Mouse (Mus musculus) gonadal fat pad, adult 2 months (tissue): ENCODE data around the gene Rap1b. TPM values are rescaled to one million over a fixed set of nuclear protein-coding genes. Genes with fewer than 3 reads are reported as not detected.

ENCODE experiments used
- DNase-seq: peaks from one replicate; pipeline ENCODE4 v3.0.0-alpha.2; 2012; ENCODE audit warnings: low read depth
- polyA plus RNA-seq: library from polyadenylated mRNA; depleted of rRNA; stranded (reverse); fragments of >200 nt; gene quantifications from 2 replicates; pipeline ENCODE4 v1.2.3, GENCODE M21; 2012

Gene Rap1b
- polyA plus RNA-seq, 1 experiment, result 41.1 TPM

DNA sequence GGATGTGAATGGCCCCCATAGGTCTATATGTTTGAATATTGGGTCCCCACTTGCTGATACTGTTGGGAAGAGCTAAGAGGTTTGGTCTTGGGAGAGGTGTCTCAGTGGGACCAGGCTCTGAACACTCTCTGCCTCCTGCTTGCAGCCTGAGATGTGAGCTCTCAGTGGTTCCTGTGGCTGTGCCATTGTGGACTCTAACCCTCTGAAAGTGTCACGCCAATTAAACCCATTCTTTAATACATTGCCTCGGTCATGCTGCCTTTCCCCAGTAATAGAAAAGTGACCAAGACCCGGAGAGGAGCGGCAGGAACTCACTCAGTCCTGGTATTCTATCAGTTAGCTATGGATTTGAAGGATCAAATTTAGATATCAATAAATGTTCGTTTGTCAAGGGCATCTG, 12.4 kb upstream of the Rap1b start:
- DNase-seq, result no peak

DNA sequence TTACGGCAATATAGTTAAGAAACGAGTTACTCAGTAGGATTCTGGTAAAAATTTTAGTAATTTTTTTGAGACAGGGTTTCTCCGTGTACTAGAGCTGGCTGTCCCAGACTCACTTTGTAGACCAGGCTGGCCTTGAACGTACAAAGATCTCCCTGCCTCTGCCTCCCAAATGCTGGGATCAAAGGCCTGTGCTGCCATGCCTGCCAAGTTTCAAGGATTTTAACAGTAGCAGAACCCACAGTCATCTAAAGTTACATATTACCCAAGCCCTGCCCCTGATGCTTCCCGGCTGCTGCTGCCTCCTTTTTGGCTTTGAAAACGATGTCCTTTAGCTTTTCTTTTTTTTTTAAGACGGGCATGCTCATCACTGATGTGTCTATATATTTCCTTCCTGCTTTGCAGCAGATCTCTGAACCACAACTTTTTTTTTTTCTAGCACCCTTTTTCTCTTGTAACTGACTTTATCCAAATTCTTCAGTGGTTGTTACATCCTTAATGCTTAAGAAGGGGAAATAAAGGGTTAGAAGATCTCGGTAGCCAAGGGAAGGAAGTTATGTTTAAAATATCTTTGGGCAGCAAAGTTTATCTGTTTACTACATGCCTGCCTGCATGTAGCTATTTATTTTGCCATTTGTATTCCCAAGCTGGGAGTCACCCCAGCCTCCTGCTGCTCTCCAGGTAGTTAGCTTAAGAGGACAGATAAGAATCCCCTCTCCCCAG, 10.3 kb upstream of the Rap1b start:
- DNase-seq, result no peak

DNA sequence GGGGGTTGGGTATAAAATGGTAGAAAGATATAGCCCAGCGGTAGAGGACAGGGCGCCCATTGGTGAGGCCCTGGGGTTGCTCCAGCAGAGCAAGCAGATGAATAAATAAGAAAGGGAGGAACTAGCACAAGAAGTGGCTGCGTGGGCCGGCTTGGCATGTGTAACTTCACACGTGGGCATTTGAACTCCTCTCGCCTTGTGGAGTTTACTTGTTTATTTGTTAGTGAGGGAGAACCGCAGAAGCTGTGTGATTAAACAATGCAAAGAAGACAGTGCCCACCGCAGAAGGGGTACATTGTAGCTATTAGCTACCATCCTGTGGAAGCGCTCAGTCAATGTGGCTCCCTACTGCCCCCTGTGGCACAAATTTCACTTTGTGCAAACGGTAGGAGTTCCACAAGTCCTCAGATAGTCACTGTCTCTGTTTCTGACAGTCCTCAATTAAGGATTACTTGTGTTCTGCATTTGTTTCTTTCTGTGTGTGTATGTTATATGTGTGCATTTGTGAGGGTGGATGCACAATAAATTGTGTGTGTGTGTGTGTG, 6.9 kb upstream of the Rap1b start:
- no peak for DNase-seq

GRCm38 (mm10) chr10:117848981-117849380, 3.1 kb upstream of the Rap1b start:
- no peak for DNase-seq

DNA sequence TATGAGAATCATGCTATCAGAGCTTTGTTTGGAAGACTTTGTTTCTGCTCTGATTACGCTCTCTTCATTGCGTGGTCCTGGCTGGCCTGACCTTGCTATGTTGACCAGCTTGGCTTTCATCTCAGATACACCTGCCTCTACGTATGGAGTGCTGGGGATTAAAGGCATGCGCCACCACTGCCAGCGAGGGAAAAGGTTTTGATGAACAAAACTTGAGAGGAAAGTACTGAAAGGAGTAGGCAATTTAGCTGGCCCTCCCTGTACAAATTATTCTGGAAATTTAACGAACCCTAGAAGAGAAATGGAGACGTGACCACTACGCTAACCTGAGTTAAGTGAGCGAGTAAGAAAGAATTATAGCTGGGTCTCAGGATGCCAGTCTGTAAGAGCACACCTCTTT, 961 bp upstream of the Rap1b start:
- DNase-seq, result no peak

DNA sequence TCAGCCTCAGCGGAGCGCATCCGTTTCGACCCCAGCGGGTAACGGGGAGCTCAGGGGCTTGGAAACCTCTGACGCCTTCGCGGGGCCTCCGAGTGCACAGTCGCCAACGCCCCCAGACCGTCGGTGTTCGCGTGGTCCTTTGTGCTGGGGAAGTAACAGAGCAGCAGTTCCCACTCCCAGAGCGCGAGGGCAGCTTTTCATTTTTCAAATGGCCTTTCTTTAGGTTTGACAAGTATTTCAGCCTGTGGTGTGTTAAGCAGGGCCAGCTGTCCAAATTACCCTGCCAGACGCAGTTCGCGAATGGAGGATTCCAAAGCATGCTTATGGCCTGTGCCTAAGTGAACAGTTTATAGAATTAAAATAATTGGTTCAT, 411 bp upstream of the Rap1b start:
- DNase-seq, result no peak

DNA sequence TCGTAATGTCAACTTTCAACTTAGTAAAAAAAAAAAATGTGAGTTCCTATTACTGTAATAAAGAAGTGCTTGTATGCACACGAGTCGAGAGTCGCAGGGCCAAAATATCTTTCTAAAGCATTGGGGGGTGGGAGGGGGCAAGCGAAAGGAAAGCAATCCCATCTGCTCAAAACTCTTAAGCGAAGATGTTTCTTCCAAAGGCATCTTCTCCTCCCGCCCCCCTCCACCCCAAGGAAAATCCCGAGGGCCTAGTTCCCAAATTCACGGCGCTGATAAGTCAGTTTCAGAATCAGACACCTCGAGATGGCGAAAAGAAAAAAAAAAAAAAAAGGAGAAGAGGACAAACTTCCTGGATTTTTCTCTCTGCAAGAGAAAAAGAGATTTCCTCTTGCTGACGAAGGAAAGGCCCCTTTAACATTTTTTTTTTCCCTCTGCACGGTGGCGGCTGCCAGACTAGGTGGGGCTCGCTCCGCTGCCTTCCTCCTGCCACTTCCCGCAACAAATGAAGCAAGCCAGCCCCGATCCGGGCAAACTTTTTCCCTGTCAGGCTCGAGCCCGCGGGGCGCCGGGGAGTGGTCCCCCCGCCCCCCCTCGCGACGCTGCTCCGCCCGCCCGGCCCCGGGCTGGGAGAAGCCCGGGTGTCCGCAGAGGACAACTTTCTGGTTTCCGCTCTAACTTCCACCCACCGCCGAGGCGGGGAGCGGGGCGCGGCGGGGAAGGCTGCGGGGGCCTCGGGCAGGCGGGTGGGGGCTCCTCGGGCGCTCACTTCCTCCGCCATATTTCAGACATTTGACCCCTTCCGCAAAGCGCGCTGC, 846 bp downstream of the Rap1b start:
- DNase-seq, result no peak

DNA sequence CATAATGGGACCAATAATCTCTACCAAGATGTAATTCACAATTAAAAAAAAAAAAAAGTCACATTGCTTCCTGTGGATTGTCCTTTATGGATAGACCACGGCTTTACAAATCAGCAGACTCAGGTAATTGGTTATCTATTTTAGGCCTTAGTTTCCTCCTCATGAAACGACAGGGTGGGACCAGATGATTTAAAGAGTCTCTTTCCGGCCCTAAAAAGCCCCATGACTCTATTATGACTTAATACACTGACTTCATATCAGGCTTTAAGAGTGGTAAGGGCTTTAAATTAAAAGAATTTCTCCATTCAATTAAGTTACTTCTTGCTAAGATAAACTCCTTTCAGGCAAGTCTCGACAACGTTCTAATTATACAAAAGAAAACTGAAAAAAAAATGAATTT, 1.6 kb downstream of the Rap1b start:
- DNase-seq, result no peak

- no peak for DNase-seq
Measured at GRCm38 (mm10) chr10:117843690-117844089, 2.1 kb downstream of the Rap1b start.

DNA sequence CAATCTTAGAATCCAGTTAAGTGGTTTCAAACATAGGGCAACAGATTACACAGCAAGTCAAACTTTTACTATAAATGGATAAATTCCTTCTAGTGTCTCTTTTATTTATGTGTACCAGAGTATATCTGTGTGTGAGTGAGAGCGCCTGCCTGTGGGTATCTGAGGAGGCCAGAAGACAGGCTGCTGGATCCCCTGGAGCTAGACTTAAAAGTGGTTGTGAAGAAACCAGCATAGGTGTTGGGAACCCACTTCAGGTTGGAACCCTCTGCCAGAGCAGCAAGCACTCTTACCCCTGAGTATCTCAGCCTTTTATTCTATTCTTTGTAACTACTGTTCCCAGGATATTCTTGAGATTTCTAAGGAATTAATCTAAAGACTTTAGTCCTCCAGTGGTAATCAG, 4.1 kb downstream of the Rap1b start:
- no peak for DNase-seq

- DNase-seq, result no peak
Measured at GRCm38 (mm10) chr10:117840431-117840995, 5.3 kb downstream of the Rap1b start.

- no peak for DNase-seq
Measured at GRCm38 (mm10) chr10:117839737-117840136, 6.1 kb downstream of the Rap1b start.

DNA sequence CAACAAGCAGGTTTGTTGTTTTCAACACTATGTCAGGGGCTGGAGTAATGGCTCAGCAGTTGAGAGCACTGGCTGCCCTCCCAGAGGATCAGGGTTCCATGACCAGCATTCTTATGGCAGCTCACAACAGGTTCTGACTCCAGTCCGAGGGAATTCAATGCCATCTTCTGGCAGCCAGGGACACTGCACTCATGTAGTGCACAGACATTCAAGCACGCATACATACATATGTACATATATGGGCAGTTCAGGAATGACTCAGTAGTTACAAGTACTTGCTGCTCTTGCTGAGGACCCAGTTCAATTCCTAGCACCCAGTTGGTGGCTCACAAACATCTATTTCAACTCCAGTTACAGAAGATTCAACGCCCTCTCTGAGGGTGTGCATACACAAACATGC, 6.9 kb downstream of the Rap1b start:
- DNase-seq, result no peak

DNA sequence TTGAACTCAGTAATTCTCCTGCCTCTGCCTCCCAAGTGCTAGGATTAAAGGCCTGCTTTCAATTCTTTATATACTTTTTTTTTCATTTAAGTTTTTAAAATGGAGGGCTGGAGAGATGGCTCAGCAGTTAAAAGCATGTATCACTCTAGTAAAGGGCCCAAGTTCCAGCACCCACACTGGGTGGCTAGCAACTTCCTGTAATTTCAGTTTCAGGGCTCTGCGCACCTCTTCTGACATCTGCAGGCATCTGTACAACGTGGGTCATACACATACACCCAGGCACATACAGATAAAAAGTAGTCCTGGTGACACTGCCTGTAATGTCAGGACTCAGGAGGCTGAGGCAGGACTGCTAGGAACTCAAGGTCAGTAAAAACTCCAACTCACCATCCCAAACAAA, 9.5 kb downstream of the Rap1b start:
- no peak for DNase-seq

DNA sequence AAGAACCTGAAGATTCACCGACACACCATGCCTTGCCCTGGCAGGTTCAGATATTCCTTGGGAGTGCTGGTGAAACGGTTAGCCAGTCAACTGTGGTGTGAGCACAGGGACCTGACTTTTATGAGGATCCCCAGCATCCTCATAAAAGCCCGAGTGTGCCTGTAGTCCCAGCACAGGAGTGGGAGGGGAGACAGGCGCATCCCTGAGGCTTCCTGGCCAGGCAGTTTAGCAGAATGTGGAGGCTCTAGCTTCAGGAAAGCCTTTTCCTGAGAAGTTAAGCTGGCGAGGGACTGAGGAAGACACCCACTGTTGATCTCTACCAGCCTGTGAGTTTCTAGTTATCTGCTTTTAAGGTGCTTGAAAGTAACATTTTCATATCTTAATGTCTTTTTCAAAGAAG, 10.4 kb downstream of the Rap1b start:
- no peak for DNase-seq

DNA sequence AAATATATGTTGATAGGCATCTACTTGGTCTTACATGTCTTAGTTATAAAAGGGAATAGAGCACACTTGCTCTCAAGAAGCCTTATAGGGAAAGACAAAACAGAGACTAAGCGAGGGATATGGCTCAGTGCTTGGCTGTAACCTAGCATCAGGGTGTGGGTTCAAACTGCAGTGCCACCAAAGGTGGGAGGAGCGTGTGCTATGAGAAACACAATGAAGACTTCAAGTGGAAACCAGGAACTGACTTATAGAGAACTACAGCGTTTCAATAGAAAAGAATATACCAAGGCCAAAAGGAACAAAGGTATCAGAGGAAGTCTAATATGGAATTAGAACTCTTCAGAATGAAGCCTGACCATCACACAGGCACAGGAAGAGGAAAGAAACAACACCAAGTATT, 15.0 kb downstream of the Rap1b start:
- DNase-seq, result no peak

GRCm38 (mm10) chr10:117829472-117830155, 16.2 kb downstream of the Rap1b start:
- no peak for DNase-seq

- no peak for DNase-seq
Measured at GRCm38 (mm10) chr10:117829022-117829421, 16.8 kb downstream of the Rap1b start.

- no peak for DNase-seq
Measured at GRCm38 (mm10) chr10:117828536-117828935, 17.3 kb downstream of the Rap1b start.

DNA sequence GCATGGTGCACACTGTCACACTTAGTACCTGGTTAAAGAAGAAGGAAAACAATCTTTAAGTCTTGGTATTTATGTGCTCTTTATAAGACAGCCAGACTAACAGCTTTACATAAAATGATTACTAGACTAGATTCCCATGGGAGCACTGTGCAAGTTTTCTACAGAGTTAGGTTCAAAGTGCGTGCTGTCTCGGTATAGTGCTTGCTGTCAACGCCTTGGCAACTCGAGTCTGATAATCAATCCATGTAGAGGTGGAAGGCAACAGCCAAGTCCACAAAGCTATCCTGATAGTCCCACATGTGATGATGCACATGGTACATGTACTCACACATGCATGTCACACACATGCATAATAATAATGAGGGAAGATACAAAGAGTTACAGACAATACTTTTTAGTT, 21.2 kb downstream of the Rap1b start:
- no peak for DNase-seq

- no peak for DNase-seq
Measured at GRCm38 (mm10) chr10:117824139-117824538, 21.7 kb downstream of the Rap1b start.

DNA sequence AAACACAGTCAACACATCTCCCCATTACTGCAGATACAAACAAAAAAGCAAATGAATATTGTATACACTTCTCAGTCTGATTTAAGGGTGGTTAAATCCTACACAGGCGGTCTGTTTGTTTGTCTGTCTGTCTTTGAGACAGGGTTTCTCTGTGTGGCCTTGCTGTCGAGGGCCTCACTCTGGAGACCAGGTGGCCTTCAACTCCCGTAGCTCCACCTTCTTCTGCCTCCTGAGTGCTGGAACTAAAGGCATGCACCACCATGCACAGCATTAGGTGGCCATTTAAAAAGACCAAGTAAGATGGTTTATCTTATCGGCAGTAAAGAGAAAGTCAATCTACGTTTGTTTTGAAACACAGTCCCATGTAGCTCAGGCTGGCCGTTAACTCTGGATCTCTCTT, 22.5 kb downstream of the Rap1b start:
- DNase-seq, result no peak
